Mouse (Mus musculus): Measurements from ENCODE around the gene Hist3h2ba. TPM values are rescaled to one million over a fixed set of nuclear protein-coding genes. Genes with fewer than 3 reads are reported as not detected.
"Not testable (repeated sequence)": the region's sequence is repeated elsewhere in the genome, so short reads cannot be mapped to it uniquely, and the experiment has no call there.

Gene Hist3h2ba
- polyA plus RNA-seq, 1 experiment, result 174 TPM

DNA sequence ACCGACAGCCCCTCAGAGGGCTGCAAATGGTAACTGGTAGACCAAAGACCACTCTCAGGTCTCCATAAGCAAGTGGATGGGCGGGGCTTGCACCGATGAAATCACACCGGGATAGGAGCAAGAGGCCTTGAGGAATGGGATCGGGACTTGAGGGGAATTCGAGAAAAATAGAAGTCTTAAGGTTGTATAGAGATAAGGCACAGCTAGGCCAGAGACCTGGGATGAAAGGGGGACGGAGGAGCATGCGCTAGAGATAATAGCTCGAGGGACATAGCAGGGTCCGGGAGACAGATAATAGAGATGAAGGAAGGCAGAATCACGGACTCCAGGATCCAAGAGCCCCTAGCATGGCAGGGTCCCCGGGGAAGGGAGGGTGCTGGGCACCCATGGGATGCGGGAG, 10.8 kb upstream of the Hist3h2ba start:
- no peak for DNase-seq (ENCODE audit: extremely low spot score in 1 of 2, low spot score in 1 of 2)

DNA sequence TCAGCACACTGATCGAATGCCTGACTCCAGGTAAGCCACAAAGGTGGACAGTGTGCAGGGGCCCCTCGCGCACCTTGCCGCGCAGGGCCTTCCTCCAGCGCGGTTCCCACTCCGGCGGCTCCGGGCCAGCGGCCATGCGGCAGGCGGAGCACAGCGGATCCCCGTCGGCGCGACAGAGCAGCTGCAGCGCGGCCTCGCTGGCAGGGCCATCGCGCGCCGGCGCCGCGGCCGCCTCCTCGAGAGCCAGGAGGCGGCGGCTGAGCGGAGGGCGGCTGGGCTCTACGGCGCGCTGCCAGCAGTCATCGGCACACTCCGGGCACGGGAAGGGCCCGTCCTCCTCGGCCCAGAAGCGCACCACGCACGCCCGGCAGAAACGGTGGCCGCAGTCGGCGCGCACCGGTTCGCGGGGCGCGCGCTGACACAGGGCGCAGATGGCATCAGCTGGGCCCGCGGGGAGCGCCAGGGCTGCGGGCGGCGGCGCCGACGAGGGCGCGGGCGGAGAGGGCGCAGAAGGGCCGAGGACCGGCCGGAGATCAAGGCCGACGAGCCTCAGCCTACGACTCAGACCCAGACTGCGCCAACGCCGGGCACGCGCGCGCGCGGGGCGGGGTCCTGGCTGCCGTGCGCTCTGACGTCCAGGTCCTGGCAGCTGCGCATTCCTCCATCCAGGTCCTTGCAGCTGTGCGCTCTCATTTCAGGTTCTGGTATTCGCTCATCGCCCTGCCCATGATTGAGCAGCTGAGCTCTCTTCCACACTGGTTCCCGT, 10.2 kb upstream of the Hist3h2ba start, which contains the start of gene Rnf187:
TSS of gene Rnf187 (minus strand) at position 595 of the 766 bp plus-strand sequence.
- DNase-seq (ENCODE audit: extremely low spot score in 1 of 2, low spot score in 1 of 2), result peak; percentile 89 to 94

DNA sequence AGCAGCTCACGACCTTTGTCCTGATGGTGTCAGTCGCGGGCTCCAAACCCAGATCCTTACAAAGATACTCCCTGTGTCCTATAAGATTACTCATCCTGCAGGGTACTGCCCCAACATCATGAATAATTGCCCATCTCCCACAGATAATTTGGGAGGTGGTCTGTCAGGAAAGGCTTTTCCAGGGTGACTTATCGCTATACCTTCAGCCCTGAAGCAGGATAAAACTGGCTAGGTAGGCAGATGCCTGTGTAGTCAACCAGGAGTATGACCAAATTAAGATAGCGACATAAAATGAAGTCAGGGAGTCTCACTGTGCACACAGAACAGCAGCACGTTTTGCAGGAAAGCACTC, 9.7 kb upstream of the Hist3h2ba start:
- no peak for DNase-seq (ENCODE audit: extremely low spot score in 1 of 2, low spot score in 1 of 2)

DNA sequence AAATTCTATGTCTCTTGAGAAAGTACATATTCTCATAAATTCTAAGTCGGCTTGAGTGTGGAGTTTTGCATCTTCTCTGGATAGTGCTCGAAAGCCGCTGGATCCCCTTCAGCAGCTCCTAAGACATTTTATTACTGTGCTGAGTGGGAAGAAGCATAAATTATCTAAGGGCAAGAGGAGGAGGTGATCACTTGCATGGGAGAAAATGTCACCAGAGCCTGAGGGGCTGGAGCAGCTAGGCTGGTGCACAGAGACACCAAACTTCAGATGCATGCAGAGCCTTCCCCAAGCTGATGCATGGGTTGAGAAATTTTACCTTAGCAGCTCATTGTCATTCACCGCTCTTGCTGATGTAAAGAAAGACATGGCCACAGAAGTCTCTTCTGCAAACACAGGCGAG, 4.6 kb upstream of the Hist3h2ba start:
- DNase-seq (ENCODE audit: extremely low spot score in 1 of 2, low spot score in 1 of 2), result peak in 1 of 2 experiments; percentile 20

DNA sequence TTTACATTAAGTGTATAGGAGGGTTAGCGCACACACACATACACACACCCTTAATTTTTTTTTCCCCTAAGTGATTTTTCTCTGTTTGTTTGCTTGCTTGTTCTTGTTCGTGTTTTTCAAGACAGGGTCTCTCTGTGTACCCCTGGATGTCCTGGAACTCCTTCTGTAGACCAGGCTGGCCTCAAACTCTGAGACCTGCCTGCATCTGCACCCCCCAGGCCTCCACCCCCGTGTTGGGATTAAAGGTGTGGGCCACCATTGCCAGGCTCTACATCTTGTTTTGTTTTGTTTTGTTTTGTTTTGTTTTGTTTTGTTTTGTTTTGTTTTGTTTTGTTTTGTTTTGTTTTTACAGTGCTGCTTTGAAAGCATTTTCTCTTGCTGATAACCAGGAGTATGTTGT, 1.4 kb upstream of the Hist3h2ba start:
- DNase-seq (ENCODE audit: extremely low spot score in 1 of 2, low spot score in 1 of 2), result no peak

DNA sequence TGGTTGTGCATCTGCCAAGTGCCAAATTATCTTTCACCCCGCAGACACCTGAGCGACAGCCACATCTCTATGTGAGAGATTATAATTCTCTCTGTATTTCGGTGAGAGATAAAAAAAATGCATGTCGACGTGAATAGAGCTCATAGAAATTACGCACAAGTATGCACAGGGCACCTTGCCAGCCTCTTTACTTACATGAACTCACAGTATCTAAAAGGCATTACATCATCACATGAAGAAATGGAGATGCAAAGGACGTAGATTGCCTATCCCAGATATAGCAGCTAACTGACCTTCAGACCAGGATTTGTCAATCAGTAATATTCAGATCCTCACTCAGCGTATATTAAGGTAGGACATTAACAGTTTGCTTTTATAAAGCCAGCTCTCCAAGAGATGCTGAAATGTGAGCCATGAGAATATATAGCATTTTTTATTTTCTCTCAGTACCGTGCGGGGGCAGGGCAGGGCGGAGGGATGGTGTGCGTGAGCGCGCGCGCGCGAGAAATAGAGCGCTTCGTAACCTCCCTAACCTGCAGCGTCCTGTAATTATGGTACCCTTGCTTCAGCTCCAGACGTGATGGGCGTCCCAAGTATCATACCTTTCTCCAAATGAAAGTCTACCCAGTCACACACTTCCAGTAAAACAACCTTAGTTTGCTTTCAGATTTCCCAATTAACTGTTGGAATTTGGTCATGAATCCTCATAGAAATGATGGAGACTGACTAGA, 757 bp upstream of the Hist3h2ba start:
- DNase-seq (ENCODE audit: extremely low spot score in 1 of 2, low spot score in 1 of 2), result peak in 1 of 2 experiments; percentile 75

DNA sequence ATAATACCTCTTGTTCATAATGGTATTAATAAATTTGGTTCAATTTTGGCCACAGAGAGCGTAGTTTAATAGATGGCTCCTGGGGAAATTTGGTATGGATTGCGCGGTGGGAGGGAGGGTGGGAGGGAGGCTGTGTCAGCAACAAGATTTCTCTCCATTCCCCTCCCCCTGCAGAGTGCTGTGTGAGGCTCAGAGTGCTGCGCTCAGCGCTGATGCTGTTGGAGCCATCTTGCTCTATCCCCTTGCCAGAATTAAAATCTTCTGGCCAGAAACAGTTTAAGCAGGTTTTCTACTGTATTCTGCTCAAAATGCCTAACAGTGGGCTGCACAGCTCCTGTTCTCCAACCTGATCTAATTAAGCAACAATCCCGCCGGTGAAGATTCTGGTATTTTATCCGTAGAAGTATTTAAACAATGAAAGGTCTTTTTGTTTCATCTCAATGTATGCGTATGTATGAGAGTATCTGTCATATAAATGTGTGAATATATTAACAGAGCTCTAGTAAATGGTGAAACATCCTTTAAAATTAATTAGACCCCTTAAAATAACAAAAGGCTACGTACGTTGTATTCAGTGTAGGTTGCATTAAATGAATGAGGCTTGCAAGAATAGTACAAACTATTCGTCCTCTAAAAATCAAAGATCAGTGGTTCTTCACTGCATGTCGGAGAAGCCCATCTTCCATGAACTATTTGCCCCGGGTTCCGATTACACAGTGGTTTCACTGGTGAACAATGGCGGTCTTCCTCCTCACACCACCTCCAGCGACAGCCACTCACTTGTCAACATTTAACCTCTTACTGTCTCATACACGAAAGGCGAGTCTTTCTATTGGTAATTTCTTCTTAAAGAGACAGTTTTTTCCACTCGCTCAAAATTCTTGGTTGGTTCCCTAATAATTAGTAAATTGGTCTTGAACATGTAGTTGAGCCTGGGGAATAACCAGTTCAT, 1.0 kb downstream of the Hist3h2ba start:
- DNase-seq (ENCODE audit: extremely low spot score in 1 of 2, low spot score in 1 of 2), result peak in 1 of 2 experiments; percentile 81

DNA sequence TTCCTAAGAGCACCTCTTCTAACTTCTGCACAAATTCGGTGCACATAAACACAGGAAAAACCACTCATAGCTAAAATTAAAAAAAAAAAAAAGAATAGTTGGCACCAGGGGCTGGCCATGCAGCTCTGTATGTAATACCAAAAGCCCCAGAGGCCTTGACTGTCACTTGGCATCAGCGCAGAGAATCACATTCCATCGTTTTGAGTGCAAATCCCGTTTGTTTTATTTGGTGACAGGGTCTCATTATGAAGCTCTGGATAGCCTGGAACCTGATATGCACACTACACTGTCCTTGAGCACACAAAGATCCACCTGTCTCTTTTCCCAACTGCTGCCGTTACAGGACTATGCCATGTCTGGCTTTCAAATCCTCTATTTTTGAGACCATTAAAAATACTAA, 2.5 kb downstream of the Hist3h2ba start:
- no peak for DNase-seq (ENCODE audit: extremely low spot score in 1 of 2, low spot score in 1 of 2)

DNA sequence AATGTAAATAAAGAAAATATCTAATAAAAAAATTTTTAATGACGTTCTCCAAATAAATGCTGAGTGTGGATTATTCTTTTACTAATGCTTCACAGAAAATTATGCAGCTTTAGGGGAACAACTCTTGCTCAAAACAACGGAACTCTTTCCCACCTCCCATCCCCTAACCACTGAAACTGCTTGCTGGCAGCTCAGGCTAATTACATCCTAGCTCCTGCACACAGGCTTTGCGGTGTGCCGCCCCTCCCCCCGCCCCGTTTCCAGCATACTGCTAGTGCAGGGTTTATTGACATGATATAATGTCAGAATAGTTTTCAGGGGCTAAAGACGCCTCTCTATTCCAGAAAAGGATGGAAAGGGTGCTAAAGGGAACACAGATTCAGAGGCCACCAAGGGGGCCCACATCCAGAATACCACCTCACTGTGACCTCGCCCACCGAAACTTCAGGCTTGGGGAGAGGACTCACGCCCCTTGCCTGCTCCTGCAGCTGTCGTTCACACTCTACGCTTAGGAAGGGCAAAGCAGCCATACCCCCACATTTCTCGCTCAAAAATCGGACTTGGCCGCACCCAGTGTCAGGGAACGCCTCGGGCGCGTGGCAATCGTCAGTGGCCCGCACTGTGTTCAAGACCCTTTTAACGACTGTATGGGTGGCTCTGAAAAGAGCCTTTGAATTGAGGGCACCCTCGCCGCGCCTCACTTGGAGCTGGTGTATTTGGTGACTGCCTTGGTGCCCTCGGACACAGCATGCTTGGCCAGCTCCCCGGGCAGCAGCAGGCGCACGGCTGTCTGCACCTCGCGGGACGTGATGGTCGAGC, 4.8 kb downstream of the Hist3h2ba start:
- peak in 1 of 2 experiments; percentile 31 for DNase-seq (ENCODE audit: extremely low spot score in 1 of 2, low spot score in 1 of 2)

DNA sequence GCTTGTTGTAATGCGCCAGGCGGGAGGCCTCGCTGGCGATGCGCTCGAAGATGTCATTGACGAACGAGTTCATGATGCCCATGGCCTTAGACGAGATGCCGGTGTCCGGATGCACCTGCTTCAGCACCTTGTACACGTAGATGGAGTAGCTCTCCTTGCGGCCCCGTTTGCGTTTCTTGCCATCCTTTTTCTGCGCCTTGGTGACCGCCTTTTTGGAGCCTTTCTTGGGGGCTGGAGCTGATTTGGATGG, 5.4 kb downstream of the Hist3h2ba start:
- not testable (repeated sequence) for DNase-seq (ENCODE audit: extremely low spot score in 1 of 2, low spot score in 1 of 2)

DNA sequence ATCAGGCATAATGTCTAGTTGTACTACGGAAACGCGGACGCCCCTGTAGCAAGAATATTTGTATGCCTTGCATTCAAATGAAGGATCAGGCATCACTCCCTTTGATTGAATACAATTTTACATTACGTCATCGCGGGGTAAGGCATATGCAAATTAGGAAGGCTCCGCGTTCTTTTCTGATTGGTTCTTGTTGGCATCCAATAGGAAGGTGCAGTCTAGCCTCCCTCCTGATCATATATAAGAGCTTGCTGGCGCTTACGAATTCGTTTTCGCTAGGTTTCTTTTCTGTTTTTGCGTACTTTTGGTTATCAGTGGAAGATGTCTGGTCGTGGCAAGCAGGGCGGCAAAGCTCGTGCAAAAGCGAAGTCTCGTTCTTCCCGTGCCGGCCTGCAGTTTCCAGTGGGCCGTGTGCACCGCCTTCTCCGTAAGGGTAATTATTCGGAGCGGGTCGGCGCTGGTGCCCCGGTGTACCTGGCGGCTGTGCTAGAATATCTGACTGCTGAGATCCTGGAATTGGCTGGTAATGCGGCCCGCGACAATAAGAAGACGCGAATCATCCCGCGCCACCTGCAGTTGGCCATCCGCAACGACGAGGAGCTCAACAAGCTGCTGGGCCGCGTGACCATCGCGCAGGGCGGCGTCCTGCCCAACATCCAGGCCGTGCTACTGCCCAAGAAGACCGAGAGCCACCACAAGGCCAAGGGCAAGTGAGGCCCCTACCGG, 5.9 kb downstream of the Hist3h2ba start, which contains the start of the genes Hist3h2a and Trim17:
TSS of gene Hist3h2a (plus strand) at position 266 of the 723 bp plus-strand sequence.
TSS of gene Trim17 (plus strand) at position 266 of the 723 bp plus-strand sequence.
- DNase-seq (ENCODE audit: extremely low spot score in 1 of 2, low spot score in 1 of 2), result peak; percentile 98

DNA sequence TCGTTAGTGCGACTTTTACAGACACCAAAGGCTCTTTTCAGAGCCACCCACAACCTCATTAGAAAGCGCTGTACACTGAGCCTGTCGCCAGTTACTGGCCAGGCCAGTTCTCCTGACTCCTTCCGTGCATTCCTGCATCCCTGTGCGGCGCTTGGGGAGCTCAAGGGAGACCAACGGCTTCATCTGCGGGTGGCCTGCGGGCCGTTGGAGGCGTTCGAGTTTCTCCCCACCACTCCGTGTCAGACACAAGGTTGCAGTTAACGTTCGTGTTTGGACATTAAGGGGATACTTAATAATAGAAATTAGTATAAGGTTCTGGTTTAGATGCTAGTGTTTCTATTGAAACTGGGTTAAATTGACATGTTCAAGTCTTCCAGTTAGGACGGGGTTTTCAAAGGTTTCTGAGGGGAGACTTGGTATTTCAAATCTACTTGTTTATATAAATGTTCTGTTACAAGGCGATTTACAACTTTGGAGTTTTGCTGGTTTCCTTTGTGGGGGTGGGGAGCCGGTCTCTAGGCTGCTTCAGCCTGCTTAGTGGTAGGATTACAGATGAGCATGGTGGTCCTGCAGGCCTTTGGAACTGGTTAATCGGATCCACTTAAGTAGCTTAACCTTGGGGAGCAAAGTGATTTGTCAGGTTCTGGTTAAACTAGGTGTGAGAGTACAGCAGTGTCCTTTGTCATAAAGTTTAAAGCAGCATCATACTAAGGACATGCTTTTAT, 6.6 kb downstream of the Hist3h2ba start:
- peak in 1 of 2 experiments; percentile 35 for DNase-seq (ENCODE audit: extremely low spot score in 1 of 2, low spot score in 1 of 2)

DNA sequence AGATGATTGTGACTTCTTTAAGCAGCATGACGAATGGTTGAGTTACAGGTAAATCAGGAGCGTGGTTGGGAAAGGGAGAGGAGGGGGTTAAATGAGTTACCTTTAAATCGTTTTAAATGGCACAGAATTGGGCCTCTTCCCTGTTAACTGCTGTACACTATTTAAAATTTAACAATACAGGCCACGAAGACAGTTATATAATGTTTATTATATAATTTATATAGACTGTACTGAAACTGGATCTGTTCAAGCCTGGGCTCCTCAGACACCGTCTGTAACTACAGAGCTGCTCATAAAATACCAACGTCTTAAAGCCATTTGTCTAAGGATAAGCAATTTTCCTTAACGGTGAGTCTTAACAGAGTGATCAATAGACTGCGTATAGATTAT, 7.1 kb downstream of the Hist3h2ba start:
- no peak for DNase-seq (ENCODE audit: extremely low spot score in 1 of 2, low spot score in 1 of 2)

DNA sequence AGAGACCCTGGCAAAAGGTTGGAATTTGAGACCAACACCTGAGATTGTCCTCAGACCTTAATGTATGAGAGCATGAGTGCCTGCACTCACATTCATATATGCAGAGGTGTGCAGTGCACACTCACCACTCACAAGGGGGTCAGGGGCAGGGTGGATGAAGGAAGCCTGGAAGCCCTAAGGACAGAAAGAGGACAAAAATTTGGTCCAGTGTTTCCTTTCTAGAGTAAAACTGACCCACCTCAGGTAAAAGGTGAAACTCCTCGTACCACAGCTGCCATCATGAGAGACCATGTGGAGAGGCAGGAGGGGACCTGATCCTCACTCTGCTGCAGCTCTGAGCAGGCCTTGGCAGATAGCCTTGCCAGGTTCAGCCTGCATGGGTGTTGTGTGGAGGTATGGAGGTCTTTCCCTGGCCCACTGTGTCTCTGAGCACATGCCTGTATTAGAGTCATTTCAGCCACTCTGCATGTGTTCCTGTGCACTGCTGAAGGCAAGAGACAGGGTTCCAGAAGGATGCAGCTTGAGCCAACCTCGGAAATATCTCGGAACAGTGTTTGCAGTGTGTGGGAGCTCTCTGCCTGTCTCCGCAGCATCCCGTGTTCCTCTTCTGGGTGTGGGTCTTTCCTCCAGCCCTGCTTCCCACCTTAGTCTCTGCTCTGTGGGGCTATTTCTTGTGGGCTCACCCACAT, 8.7 kb downstream of the Hist3h2ba start:
- peak in 1 of 2 experiments; percentile 56 for DNase-seq (ENCODE audit: extremely low spot score in 1 of 2, low spot score in 1 of 2)

DNA sequence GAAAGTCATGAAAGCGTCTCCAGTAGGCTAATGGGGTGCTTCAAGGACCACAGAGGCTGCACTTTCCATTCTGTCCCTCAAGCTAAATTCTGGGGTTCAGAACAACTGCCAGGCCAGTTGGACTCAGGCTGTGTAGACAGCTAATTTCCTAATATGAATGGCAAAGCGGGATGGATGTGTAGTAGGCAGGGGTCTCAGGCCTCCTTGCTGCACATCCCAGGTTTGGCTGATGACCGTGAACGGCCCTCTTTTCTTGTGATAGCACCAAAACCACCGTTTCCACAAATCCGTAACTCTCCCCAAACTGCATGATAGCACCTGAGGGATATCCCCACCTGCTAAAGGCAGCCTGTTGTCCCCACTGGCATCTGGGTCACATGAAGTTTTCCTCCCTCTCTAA, 9.8 kb downstream of the Hist3h2ba start:
- no peak for DNase-seq (ENCODE audit: extremely low spot score in 1 of 2, low spot score in 1 of 2)

DNA sequence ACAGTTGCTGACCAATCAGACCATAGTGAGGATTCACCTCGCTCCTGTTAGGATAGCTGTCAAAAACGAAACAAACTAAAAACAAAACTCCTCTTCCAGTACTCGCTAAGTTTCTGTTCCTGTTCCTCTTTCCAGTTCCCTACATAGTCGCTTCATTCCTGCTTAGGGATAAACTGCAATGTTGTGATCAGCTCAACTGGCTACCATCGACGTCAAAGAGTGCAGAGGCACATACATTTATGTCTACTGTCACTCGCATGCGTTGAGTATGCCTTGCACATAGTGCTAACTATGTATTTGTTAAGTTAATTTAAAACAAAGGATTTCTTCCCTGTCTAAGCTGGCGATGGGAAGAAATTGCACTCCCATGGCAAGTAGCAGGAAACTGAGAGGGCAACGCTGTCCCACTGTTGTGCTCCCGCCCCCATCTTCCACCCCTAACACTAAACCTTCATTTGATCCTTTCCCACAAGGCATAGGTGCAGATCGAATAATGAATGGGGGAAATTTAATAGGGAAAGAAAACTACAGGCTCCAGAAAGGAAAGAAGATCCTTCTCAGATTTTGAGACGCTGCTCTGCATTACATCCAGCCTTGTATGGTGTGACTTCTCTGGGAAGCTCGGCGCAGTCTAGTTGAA, 10.6 kb downstream of the Hist3h2ba start:
- no peak for DNase-seq (ENCODE audit: extremely low spot score in 1 of 2, low spot score in 1 of 2)

DNA sequence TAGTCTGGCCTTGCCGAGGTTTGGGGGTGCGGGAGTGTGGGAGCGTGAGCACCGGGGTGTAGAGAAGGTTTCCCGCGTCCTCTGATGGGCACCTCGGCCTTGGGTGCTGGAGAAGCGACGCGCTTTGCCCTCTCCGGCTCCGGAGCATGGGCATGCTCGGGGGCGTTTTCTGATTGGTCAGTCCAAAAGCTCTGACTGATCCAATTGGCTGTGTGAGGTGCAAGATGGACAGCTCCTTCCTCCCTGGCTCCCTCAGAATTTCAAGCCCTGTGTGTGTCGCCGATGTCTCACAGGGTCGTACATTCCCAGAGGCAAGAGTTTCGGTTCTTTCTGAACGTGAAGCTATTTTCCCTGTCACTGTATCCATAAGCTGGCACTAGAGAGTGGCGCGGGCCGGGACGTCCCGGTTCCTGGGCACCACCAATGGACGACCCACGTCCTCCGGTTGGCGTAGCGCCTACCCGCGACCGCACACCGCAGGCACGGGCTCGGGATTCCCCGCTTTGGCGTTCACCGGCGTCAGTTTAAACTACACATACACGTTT, 11.3 kb downstream of the Hist3h2ba start:
- peak; percentile 60 to 80 for DNase-seq (ENCODE audit: extremely low spot score in 1 of 2, low spot score in 1 of 2)

Data from frontal cortex, adult 2 months (tissue).